Mouse (Mus musculus): ENCODE measurements around the gene Zglp1.

Zglp1 gene

DNA sequence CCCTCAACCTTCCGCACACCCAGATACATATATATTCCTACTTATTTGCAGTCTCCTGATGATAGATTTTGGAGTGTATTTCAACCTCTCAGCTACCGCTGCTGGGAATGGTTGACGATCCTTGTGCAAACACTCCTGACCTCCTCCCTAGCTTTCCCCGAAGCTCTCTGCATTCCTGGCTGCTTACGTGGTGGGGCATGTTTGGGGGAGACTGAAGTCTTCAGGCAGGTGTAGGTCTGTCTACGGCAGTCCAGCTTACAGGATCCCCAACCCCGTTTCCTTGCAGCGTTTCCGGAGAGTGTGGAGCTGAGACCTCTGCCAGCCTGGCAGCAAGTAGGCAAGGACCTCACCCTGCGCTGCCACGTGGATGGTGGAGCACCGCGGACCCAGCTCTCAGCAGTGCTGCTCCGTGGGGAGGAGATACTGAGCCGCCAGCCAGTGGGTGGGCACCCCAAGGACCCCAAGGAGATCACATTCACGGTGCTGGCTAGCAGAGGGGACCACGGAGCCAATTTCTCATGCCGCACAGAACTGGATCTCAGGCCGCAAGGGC, 41.6 kb downstream of the Zglp1 start:
- no peak for DNase-seq

DNA sequence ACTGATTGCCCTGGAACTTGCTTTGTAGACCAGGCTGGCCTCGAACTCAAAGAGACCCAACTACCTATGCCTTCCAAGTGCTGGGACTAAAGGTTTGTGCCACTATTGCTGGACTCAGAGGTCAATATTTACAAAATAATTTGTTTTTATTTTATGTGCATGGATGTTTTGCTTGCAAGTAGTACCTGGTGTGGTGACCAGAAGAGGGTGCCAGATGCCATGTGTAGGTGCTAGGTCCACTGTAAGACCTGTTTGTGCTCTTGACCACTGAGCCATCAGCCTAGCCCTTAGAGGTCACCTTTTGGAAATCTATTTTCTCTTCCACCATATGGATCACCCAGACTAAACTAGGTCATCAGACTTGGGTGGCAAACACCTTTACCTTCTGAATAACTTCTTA, 44.2 kb downstream of the Zglp1 start:
- no peak for DNase-seq

DNA sequence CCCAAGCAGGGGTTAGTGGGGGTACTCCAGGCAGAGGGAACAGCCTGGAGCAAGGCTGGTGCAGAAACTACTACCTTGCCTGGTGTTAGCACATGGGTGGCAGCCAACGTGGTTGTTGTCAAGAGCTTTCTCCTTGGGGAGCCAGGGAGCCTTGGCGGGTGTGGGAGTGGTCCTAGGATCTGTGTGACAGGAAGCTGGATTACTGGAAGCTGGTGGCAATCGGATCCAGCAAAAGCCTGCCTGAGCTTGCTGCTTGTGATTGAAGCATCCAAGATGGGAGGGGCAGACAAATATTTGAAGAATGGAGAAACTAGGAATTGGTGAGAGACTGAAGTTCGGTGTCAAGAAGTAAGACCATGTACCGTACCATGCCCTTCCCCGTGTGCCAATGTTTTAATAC, 44.6 kb downstream of the Zglp1 start:
- no peak for DNase-seq

DNA sequence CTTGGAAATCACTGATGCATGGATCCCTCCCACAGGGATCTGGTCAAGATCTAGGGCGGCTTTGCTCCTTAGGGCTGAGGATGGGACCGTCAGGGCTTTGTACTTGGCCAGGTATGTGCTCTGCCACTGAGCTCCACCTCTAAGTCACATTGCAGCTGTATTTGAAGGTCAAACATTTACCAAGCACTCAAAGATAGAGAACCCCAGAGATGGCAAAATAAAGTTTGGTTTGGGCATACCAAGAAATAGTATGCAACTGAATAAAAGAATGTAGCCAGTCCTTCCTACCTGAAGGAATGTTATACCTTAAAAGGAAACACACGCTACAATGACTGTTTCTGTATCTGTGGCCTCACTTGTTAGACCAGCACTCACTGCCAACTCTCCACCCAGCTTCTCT, 45.5 kb downstream of the Zglp1 start:
- no peak for DNase-seq

DNA sequence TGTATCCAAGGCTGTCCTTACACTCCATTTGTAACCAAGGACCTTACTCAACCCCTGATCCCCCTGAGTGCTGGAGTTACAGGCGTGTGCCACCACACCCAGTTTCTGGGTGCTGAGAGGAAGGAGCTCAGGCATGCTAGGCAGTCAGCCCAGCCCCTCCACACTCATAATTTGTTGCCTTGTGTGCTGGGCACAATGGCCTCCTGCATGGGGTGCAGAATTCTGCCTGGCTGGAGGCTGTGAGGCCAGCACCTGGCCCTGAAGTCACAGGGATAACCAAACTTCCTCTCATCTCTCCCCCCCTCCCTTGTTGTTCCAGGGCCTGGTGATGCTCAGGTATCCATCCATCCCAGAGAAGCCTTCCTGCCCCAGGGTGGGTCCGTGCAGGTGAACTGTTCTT, 48.3 kb downstream of the Zglp1 start:
- no peak for DNase-seq

DNA sequence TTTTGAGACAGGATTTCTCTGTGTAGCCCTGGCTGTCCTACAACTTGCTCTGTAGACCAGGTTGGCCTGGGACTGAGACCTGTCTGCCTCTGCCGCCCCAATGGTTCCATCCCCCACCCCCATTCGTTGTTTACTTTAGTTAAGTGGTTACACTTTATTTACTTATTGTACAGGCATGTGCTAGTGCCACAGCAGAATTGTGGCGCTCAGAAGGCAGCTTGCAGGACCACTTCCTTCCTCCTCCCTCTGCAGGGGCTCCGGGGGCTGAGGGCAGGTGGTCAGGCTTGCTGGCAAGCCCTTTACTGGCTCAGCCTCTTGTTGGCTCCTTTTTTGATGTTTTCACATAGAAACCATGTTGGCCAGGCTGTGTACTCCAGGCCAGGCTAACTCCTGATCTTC, 49.7 kb downstream of the Zglp1 start:
- DNase-seq, result no peak

DNA sequence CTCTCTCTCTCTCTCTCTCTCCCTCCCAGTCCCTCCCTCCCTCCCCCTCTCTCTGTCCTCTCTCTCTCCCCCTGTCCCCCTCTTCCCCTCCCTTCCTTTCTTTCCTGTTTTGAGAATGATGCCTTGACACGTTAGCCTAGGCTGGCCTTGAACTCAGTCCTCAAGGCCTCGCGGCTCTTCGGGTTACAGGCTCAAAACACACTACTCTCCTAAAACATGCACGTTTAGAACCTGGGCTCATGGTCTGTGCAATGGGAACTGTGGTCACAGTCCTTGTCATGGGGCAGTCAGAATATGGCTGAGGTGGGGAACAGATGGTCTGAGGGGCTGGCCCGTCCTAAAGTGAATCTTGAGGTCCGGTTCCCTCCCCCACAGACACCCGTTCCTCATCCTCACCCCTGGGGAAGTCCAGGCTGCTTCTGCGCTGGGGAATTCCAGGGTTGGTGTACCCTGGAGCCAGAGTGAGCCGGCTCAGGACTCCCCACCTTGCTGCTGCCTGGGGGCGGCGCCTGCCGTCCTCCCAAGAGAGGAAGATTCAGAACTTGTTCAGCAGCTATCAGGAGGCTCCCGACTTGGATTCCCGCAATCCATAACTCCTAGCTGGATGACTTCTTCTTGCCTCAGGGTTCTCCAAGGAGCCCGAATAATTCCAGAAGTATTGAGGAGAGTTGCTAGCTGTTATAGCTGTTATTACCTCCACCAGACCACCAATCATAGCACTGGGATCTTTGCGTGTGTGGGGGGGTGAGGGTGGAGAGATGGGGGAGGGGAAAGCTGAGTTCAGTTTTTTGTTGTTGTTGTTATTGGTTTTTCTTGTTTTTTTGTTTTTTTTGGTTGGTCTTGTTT, 50.3 kb downstream of the Zglp1 start:
- DNase-seq, result no peak

DNA sequence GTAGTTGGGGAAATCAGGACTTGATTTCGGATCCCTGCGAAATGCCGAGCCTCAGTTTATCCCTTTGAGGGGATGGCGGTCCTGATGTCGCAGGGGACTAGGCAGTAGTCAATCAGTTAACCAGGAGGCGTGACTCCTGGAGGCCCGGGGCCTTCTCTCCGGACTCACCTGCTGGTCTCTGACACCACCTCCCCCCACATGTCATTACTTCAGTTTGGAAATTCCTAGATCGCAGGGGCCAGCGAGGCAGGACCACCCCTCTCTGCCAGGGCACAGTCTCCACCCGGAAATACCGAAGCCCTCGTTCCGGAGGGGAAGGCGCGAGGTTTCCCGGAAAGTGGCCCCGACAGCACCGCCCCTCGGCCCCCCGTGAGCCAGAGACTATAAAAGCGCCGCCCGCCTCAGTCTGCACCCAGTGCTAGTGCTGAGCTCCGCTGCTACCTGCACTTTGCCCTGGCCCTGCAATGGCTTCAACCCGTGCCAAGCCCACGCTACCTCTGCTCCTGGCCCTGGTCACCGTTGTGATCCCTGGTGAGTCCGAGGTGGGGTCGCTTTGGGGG, 51.2 kb downstream of the Zglp1 start, which contains the start of gene Icam1:
Gene Icam1, plus strand, starts transcription at position 415 of the 560 bp plus-strand sequence.
- no peak for DNase-seq

DNA sequence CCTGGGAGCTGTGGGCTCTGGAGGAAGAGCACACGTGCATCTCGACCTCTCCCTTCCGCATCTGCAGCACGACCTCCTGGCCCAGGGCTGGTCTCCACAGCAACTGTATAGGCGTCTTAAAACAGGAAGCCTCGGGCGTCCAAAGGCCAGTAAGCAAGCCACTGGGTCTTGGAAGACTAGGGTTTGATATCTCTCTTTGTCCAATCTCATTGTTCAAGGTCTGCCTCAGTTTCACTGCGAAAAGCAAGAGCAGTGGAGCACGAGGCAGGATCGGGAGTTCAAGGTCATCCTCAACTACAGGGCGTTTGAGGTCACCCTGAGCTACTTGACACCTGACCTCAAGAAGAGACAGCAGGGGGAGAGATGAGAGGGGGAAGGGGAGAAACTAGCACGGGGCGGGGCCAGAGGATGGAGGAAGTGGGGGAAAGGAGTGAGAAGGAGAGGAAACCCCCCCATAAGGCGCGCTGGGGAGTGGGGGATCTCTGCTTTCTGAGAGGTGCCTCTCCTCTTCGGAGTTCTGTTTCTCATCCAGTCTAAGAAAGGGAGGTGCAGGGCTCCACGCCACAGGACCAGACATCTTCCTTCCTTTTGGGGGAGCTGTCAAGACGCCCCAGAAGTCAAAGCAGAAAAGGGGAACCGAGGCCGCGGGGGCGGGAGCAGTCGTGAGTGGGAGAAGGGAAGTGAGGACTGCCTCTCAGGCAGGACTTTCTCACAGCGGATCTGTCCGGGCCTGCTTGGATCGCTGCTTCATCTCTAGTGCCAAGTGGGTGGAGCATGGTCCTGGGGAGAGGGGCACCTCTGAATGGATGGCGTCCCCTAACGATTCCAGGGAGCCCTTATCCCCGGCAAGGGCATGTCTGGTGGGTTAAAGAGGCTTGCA, 52.0 kb downstream of the Zglp1 start:
- no peak for DNase-seq
